Mouse (Mus musculus): ENCODE results near the gene Tns1.

- TF ChIP-seq CTCF (IDR thresholded peaks at IDR 0.05; ENCODE audit: control insufficient read depth, insufficient read depth, low read length) (no peak), POLR2A (IDR thresholded peaks at IDR 0.05; ENCODE audit: borderline replicate concordance, control insufficient read depth, low read depth, low read length) (no peak)
Observed at GRCm38 (mm10) chr1:73860421-73860820, 263.8 kb downstream of the Tns1 start.

Measured in bone marrow, adult 2 months (tissue).